Mouse (Mus musculus): ENCODE data around the gene Prap1.
"Not testable (repeated sequence)": the region's sequence is repeated elsewhere in the genome, so short reads cannot be mapped to it uniquely, and the experiment has no call there.

Gene Prap1

DNA sequence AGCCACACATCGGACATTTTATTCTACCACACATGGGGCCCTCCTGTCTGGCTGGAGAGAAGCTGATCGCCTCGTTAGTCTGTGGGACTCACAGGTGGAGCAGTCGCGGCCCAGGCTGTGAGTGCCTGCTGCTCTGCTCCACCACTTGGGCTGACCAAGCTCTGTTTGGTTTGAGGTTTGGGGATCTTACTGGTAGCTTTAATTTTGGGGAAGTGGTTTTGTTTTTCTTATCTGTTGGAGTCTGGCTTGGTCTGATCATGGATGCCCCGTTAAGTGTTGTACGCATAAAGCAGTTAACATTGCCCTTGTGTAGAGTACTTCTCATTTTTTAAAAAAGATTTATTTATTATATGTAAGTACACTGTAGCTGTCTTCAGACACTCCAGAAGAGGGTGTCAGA is 40.8 kb downstream of the Prap1 start:
- not testable (repeated sequence) for DNase-seq (ENCODE audit: low spot score in 2 of 2)

DNA sequence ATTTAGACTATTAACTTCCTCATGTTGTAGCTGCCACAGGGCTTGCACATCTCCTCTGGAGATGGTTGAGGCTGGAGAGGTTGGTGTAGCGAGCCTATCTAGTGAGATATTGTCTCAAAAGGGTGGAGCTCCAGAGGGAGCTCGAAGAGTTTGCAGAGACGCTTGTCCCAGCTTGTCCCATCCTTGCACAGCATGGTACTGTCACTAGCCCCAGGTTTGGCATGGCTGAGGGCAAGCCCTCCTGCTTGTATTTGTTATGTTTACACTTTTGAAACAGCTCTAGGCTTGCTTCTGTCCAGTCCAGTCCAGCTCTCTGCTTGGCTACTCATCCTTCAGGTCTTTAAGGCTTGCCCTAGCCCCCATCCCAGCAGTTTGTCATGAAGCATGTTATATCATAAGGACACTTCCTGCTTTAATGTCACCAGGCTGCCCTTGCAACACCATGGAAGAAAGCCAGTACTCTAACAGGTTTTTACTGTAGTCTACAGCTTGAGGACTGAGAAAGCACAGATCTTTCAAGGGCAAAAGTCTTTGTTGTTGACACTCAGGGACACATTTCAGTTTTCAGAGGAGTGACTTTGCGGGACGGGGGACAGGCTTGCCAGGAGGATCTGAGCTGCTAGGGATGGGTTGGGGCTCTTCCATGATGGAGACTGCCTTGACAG is 42.0 kb downstream of the Prap1 start:
- no peak for DNase-seq (ENCODE audit: low spot score in 2 of 2)

DNA sequence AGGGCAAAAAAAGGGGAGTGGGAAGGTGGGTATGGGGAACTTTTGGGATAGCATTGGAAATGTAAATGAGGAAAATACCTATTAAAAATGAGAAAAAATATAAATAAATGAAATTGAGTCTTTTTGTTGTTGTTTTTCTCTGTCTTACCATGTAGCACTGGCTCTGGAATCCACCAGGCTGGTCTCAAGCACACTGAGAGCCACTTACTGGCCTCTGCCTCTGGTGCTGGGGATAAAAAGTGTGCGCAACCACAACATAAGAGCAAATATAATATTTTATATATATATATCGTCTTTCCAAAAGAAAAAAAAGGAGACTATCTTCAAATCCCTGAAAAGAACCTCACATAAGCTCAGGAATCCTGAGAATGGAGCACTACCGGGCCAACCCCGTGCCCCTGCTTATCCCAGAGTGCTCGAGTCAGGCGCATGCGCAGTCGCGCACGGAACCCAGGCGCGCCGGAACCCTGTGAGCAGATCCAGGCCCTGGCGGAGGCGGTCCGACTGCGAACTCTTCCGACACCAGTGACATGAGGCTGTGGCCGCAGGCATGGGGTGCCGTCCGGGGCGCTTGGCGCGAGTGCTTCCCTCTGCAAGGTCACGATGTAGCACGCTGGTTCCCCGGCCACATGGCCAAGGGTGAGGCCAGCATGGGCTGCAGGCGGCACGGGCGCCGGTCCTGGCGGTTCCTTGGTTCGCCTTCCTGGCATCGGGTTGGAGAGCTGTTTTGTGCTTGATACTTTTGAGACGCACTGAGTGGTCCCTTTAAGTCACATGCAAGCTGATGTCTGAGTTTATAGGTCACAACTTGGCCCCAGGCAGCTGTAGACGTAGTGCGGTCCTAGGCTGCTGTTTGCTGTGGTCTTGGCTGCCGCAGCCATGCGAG is 44.2 kb downstream of the Prap1 start, which contains the start of gene Mtg1:
TSS of gene Mtg1 (plus strand) at position 430 of the 886 bp plus-strand sequence.
- DNase-seq (ENCODE audit: low spot score in 2 of 2), result peak; percentile 89 to 98

DNA sequence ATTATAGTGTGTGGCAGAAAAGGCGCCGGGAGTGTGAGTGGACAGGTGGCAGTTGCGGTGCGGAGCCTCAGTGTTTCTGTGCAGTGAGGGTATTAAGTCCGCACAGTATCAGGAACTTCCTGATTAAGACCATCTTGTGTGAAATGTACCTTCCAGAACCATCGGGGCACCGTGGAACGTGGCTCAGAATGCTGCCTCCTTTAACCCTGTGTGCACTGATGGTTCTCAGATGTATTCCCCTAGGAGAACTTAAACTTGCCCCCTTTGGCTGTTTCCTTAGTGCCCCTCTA is 44.8 kb downstream of the Prap1 start:
- DNase-seq (ENCODE audit: low spot score in 2 of 2), result no peak

DNA sequence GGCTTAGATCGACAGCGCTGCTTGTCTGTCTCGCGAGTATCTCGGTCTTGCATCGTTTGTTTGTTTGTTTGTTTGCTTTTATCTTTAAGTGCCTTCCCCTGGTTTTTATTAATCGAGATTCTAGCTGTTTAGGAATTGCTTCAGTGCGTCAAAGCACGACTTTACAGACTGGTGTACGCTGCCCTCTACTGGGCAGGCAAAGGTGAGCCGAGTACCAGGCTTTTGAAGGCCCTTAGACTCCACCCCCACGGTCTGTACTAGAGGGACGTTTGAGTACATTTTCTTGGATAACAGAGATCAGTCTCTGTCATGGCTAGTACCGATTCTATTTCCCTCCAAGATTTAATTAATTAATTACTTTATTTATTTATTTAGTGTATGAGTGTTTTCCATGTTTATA is 48.2 kb downstream of the Prap1 start:
- DNase-seq (ENCODE audit: low spot score in 2 of 2), result peak in 1 of 2 experiments; percentile 67

DNA sequence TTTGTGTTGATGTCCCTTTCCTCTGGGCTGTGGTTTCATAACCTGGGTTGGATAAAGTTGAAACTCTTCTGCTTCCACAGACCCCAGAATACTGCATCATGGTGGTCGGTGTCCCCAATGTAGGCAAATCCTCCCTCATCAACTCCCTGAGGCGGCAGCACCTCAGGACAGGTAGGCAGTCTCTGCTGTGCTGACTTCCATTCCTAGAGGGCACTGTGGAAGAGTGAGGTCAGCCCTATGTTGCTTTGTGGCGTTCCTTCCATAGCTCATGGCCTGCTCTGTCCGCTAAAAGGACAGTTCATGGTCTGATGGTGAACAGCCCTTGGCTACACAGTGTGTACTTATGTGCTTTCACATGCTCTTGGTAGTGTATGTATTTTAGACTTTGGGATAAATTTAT is 51.4 kb downstream of the Prap1 start:
- DNase-seq (ENCODE audit: low spot score in 2 of 2), result no peak
